Mouse (Mus musculus): Measurements from ENCODE around the gene Alpk1. TPM values are rescaled to one million over a fixed set of nuclear protein-coding genes. Genes with fewer than 3 reads are reported as not detected.
A peak's percentile ranks its signal among the peaks of the same experiment; 100 is the strongest.

Gene Alpk1
- polyA plus RNA-seq, 1 experiment from 2014 or later = 0.61 TPM

DNA sequence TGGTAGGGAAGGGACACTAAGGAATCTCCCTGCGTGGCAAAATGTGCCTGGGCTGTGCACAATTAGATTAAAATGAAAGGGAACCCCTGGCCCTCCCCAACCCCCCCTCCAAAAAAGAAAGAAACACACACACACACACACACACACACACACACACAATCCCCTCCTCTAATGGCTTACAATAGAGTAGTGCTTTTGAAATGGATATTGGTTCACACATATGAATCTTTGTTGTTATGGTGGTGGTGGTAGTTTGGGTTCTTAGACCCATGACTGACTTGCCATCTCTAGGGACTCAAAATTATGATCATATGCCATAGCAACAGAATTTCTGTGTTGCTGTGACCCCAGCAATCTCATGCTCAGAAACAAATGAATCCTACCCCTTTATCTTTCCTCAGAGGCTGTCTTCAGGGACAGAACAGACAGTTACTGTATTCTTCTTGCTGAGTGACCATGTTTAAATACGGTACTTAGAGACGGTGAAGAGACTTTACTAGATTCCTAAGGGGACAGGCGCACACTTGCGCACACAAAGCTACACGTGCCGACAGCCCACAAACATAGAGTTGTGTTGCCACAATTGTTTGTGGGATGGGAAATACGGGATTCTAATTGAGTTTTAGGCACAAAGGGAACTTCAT lies 73.8 kb downstream of the Alpk1 start:
- Histone ChIP-seq H3K9me3 (replicated peaks; ENCODE audit: low read length) (no peaks in the 10 kb centered on the region), H3K27ac (no peak overlapping the region), H3K4me1 (replicated peaks; ENCODE audit: insufficient read depth, low read length) (0 out of 2 replicates have a peak, but pooled peaks cover 3% of the 10 kb centered on the region), H3K9ac (ENCODE audit: low read depth, low read length) (no peak overlapping the region), H3K4me2 (ENCODE audit: low read length) (peak overlapping the region; percentile 50), H3K36me3 (ENCODE audit: insufficient read depth, low read length) (no peaks in the 10 kb centered on the region), H3K4me3 (replicated peaks; ENCODE audit: low read depth, low read length) (0 out of 2 replicates have a peak overlapping the region, but pooled peaks have one; percentile 6), H3K27me3 (ENCODE audit: insufficient read depth, low read length) (no peaks in the 10 kb centered on the region)
- DNase-seq (ENCODE audit: low spot score) (no peak), ATAC-seq (replicated peaks; ENCODE audit: low FRiP score, low read depth) (no peak)
- WGBS = 78% methylated on average over 8 of the region's 8 CpGs
- TF ChIP-seq CTCF (IDR thresholded peaks at IDR 0.05; ENCODE audit: low read depth) = no peak

DNA sequence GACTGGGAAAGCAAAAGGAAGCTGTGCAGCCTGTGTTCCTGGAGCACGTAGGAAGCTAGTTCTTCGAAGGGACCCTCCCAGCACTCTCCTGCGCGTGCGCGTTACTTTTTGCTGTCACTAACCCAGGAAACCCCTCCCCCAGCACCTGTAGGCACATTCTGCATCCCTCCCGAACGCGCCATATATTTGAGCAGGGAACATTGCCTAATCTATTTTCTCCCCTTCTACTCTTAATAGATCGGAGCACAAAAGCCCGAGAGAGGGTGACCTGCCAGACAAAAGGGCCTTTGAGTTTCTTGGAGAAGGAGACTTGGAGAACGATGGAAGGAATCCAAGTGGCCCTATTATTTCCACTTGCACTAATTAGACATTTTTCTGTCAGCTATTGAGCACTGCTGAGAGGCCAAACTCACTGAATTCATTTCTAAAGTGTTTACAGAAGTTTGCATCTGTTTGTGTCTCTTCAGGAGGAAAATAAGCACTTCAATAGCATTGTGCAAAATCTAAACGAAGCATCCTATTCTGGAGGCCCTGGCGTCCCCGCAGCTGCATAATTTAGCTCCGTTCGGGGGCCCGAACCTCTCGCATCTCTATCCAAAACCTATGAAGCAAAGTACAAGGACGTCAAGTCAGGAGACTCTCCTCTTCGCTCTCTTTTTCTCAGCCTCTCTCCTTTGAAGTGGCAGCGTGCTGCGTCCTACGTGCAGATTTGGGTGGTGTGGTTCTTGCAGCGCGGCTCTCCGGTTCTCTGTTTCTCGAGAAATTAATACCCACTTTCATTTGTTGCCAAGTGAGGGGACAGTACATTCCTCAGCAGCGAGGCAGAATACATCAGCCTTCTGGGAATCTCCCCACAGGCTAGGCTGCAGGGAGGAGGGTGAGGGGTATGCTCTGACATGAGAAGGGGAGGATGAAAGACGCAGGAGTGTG lies 74.5 kb downstream of the Alpk1 start:
- H3K27ac ChIP-seq = no peak overlapping the region
- no peak overlapping the region for H3K9ac ChIP-seq (ENCODE audit: low read depth, low read length)
- DNase-seq (ENCODE audit: low spot score) (peak; percentile 63), ATAC-seq (replicated peaks; ENCODE audit: low FRiP score, low read depth) (peak; percentile 61; the same call in 1 of the 2 replicates)
- H3K36me3 ChIP-seq (ENCODE audit: insufficient read depth, low read length) = no peaks in the 10 kb centered on the region
- 10% methylated on average over 30 of the region's 30 CpGs for WGBS
- no peak for TF ChIP-seq CTCF (IDR thresholded peaks at IDR 0.05; ENCODE audit: low read depth)
- 0 out of 2 replicates have a peak, but pooled peaks cover 3% of the 10 kb centered on the region for H3K4me1 ChIP-seq (replicated peaks; ENCODE audit: insufficient read depth, low read length)
- H3K4me2 ChIP-seq (ENCODE audit: low read length) = peak overlapping the region; percentile 50
- peak overlapping the region; percentile 11 for H3K4me3 ChIP-seq (replicated peaks; ENCODE audit: low read depth, low read length)
- no peaks in the 10 kb centered on the region for H3K9me3 ChIP-seq (replicated peaks; ENCODE audit: low read length)
- H3K27me3 ChIP-seq (ENCODE audit: insufficient read depth, low read length) = no peaks in the 10 kb centered on the region

DNA sequence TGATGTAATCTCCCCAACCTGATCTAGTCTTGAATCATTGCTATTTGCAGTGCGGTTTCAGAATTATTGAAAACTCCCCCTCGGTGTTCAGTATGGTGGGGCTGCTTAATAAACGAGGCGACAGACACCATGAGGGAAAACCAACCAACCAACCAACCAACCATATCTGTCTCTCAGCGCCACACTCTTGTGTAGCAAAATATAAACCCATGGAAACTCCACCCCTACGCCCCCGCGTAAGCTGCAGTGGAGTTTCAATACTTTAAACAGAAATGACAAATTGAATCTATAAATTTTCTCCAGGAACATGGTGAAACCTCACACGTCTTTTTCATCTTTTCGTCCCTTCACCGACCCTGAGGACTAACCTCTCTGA lies 75.2 kb downstream of the Alpk1 start:
- no peak for TF ChIP-seq CTCF (IDR thresholded peaks at IDR 0.05; ENCODE audit: low read depth)
- ATAC-seq (replicated peaks; ENCODE audit: low FRiP score, low read depth) = no peak
- WGBS = 53% methylated on average over 11 of the region's 11 CpGs

DNA sequence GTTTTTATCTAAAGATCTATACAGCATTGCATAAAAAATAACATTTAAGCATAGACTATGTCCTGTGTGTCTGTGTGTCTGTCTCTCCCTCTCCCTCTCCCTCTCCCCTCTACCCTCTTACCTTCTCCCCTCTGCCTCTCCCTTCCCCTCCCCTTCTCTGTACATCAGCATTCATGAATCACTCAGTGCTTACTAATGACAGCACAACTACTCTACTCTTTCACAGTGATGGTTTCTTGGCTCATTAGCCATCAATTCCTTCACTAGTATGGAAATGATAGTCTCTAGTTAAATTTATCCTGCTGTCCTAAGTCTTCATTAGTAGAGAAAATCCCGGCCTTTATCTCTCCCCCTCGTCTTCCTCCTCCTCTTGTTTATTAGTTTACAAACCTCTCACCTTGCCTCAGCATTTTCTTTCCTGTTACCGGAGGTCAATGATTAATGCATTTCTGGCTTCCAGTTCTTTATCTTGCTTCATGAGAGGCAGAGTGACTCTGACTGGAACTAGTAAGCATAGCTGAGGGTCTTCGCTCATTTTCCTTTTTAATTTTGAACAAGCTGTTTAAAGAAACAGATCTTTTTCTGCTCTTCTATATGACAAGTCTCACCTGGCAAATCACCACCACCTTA lies 79.0 kb downstream of the Alpk1 start:
- no peaks in the 10 kb centered on the region for H3K36me3 ChIP-seq (ENCODE audit: insufficient read depth, low read length)
- 0 out of 2 replicates have a peak, but pooled peaks cover 3% of the 10 kb centered on the region for H3K4me1 ChIP-seq (replicated peaks; ENCODE audit: insufficient read depth, low read length)
- H3K9ac ChIP-seq (ENCODE audit: low read depth, low read length) = no peak overlapping the region
- no peak overlapping the region for H3K4me3 ChIP-seq (replicated peaks; ENCODE audit: low read depth, low read length)
- no peak for TF ChIP-seq CTCF (IDR thresholded peaks at IDR 0.05; ENCODE audit: low read depth)
- no peaks in the 10 kb centered on the region for H3K9me3 ChIP-seq (replicated peaks; ENCODE audit: low read length)
- DNase-seq (ENCODE audit: low spot score) (no peak), ATAC-seq (replicated peaks; ENCODE audit: low FRiP score, low read depth) (no peak)
- H3K27me3 ChIP-seq (ENCODE audit: insufficient read depth, low read length) = no peaks in the 10 kb centered on the region
- no peak overlapping the region for H3K27ac ChIP-seq
- WGBS = 27% methylated on average over 4 of the region's 4 CpGs
- H3K4me2 ChIP-seq (ENCODE audit: low read length) = no peak overlapping the region

More for the DNA sequence above, 75.2 kb downstream of the Alpk1 start:
- H3K4me3 ChIP-seq (replicated peaks; ENCODE audit: low read depth, low read length) = peak overlapping the region; percentile 11
- H3K27me3 ChIP-seq (ENCODE audit: insufficient read depth, low read length) = no peaks in the 10 kb centered on the region
- peak overlapping the region; percentile 50 for H3K4me2 ChIP-seq (ENCODE audit: low read length)
- H3K9ac ChIP-seq (ENCODE audit: low read depth, low read length) = no peak overlapping the region
- H3K36me3 ChIP-seq (ENCODE audit: insufficient read depth, low read length) = no peaks in the 10 kb centered on the region
- no peak overlapping the region for H3K27ac ChIP-seq
- 0 out of 2 replicates have a peak, but pooled peaks cover 3% of the 10 kb centered on the region for H3K4me1 ChIP-seq (replicated peaks; ENCODE audit: insufficient read depth, low read length)
- no peak for DNase-seq (ENCODE audit: low spot score)
- no peaks in the 10 kb centered on the region for H3K9me3 ChIP-seq (replicated peaks; ENCODE audit: low read length)

DNA sequence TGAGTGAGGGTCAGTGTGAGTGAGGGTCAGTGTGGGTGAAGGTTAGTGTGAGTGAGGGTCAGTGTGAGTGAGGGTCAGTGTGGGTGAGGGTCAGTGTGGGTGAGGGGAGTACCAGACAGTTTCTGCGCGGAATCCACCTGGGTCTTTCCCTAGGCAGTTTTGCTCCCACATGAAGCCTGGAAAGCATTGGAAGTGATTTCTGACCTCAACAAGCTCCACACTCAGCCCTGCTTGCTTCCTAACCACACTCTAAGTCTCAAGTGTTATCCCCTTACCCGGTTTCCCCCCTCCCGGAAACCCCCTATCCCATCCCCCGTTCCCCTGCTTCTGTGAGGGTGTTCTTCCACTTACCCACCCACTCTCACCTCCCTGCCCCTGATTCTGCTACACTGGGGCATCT lies 81.7 kb downstream of the Alpk1 start:
- Histone ChIP-seq H3K4me1 (replicated peaks; ENCODE audit: insufficient read depth, low read length) (0 out of 2 replicates have a peak, but pooled peaks cover 3% of the 10 kb centered on the region), H3K4me3 (replicated peaks; ENCODE audit: low read depth, low read length) (no peak overlapping the region), H3K27me3 (ENCODE audit: insufficient read depth, low read length) (peaks cover 7% of the 10 kb centered on the region; the same call in 1 of the 2 replicates), H3K9me3 (replicated peaks; ENCODE audit: low read length) (no peaks in the 10 kb centered on the region), H3K9ac (ENCODE audit: low read depth, low read length) (no peak overlapping the region), H3K4me2 (ENCODE audit: low read length) (no peak overlapping the region), H3K27ac (no peak overlapping the region), H3K36me3 (ENCODE audit: insufficient read depth, low read length) (no peaks in the 10 kb centered on the region)
- 84% methylated on average over 5 of the region's 5 CpGs for WGBS
- TF ChIP-seq CTCF (IDR thresholded peaks at IDR 0.05; ENCODE audit: low read depth) = no peak
- DNase-seq (ENCODE audit: low spot score) = no peak
- ATAC-seq (replicated peaks; ENCODE audit: low FRiP score, low read depth) = no peak

DNA sequence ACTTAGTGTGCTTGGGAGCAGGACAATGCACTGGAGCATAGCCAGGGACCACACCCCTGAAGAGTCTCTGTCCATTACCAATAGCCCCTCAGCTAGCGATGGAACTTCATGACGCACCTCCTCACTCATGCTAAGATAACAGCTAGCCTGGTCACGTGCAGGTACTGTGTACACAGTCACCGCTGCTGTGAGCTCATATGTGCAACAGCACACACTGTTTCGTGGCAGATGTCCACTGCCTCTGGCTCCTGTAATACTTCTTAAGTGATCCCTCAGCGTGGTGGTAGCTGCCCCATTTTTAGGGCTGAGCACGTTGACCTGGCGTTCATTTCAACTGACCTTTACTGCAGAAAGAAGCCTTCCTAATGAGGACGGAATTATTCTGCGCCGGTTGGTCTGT lies 83.8 kb downstream of the Alpk1 start:
- Histone ChIP-seq H3K27ac (no peak overlapping the region), H3K36me3 (ENCODE audit: insufficient read depth, low read length) (no peaks in the 10 kb centered on the region), H3K9ac (ENCODE audit: low read depth, low read length) (no peak overlapping the region), H3K27me3 (ENCODE audit: insufficient read depth, low read length) (peaks cover 7% of the 10 kb centered on the region; the same call in 1 of the 2 replicates), H3K4me2 (ENCODE audit: low read length) (no peak overlapping the region), H3K4me3 (replicated peaks; ENCODE audit: low read depth, low read length) (no peak overlapping the region), H3K9me3 (replicated peaks; ENCODE audit: low read length) (no peaks in the 10 kb centered on the region), H3K4me1 (replicated peaks; ENCODE audit: insufficient read depth, low read length) (0 out of 2 replicates have a peak, but pooled peaks cover 3% of the 10 kb centered on the region)
- DNase-seq (ENCODE audit: low spot score) = no peak
- WGBS = 72% methylated on average over 11 of the region's 11 CpGs
- TF ChIP-seq CTCF (IDR thresholded peaks at IDR 0.05; ENCODE audit: low read depth) = no peak
- 0 out of 2 replicates have a peak, but pooled peaks have one; percentile 21 for ATAC-seq (replicated peaks; ENCODE audit: low FRiP score, low read depth)

Measured in kidney, postnatal 0 days (tissue).